Mouse (Mus musculus) neural tube, embryonic 11.5 days (tissue): ENCODE measurements around the gene Pax5. TPM values are rescaled to one million over a fixed set of nuclear protein-coding genes. Genes with fewer than 3 reads are reported as not detected.

Experiments
- ATAC-seq: fragments of 200-750 bp; cut with Nextera tagmentation; 2 replicates; pipeline ENCODE4 v1.8.0; 2017; ENCODE audit warnings: moderate number of reproducible peaks, mild to moderate bottlenecking, moderate TSS enrichment, moderate library complexity; ENCODE audit not compliant: insufficient read depth, low FRiP score, low TSS enrichment
- DNase-seq: peaks from one replicate; pipeline ENCODE4 v3.0.0-alpha.2; 2015; ENCODE audit warnings: low spot score
- H3K27ac ChIP-seq: fragments of 300-500 bp; sonication (generic); 2 replicates; pipeline ENCODE4 v1.5.1; 2014; ENCODE audit warnings: low read depth, mild to moderate bottlenecking, low read length
- H3K27me3 ChIP-seq: fragments of 300-500 bp; sonication (generic); 2 replicates; pipeline ENCODE4 v1.6.1; 2014; ENCODE audit warnings: mild to moderate bottlenecking, low read length, mixed read lengths; ENCODE audit not compliant: control insufficient read depth, insufficient read depth
- H3K36me3 ChIP-seq: fragments of 300-500 bp; sonication (generic); 2 replicates; pipeline ENCODE4 v1.6.1; 2014; ENCODE audit warnings: mild to moderate bottlenecking, low read length, moderate library complexity, mixed read lengths; ENCODE audit not compliant: control insufficient read depth, insufficient read depth
- H3K4me1 ChIP-seq: fragments of 300-500 bp; sonication (generic); 2 replicates; pipeline ENCODE4 v1.6.1; 2014; ENCODE audit warnings: low read length, mixed read lengths; ENCODE audit not compliant: control insufficient read depth, insufficient read depth
- H3K4me2 ChIP-seq: fragments of 300-500 bp; sonication (generic); 2 replicates; pipeline ENCODE4 v1.6.1; 2014; ENCODE audit warnings: low read depth, mild to moderate bottlenecking, moderate library complexity
- H3K4me3 ChIP-seq: fragments of 300-500 bp; sonication (generic); 2 replicates; pipeline ENCODE4 v1.5.1; 2014; ENCODE audit warnings: low read depth, low read length
- H3K9ac ChIP-seq: fragments of 300-500 bp; sonication (generic); 2 replicates; pipeline ENCODE4 v1.6.1; 2014; ENCODE audit warnings: mild to moderate bottlenecking, low read length
- H3K9me3 ChIP-seq: fragments of 300-500 bp; sonication (generic); 2 replicates; pipeline ENCODE4 v1.6.1; 2016; ENCODE audit warnings: low read length; ENCODE audit not compliant: control insufficient read depth
- WGBS: fragments of 180-500 bp; shearing (Covaris S2); extraction: QIAGEN DNeasy Blood & Tissue Kit; methylation state at CpG from one replicate; pipeline ENCODE4 v1.1.7; 2014; 5-methylcytosine and 5-hydroxymethylcytosine counted together
- polyA plus RNA-seq: library from polyadenylated mRNA; unstranded; fragments of >200 nt; fragmentation: Nextera tagmentation; extraction: Ambion mirVana; gene quantifications from 2 replicates; pipeline ENCODE4 v1.2.1, GENCODE M21; 2014

Gene Pax5
- polyA plus RNA-seq, 1 experiment from 2014 or later = 2.4 TPM

GRCm38 (mm10) chr4:44716391-44716790 is 6.1 kb upstream of the Pax5 start:
- Histone ChIP-seq H3K27me3 (peaks cover 64% of the 10 kb centered on the region), H3K4me1 (peaks cover 11% of the 10 kb centered on the region; the same call in 1 of the 2 replicates)
- ATAC-seq = no peak

GRCm38 (mm10) chr4:44715621-44716160 is 5.4 kb upstream of the Pax5 start:
- DNase-seq = no peak
- ATAC-seq = no peak
- H3K27ac ChIP-seq = no peak overlapping the region
- no peak overlapping the region for H3K4me3 ChIP-seq
- H3K4me2 ChIP-seq = no peak overlapping the region
- H3K4me1 ChIP-seq = peaks cover 11% of the 10 kb centered on the region; the same call in 1 of the 2 replicates
- H3K27me3 ChIP-seq = peaks cover 71% of the 10 kb centered on the region
- no peak overlapping the region for H3K9ac ChIP-seq
- H3K36me3 ChIP-seq = no peaks in the 10 kb centered on the region
- WGBS = 6% methylated on average over 3 of the region's 3 CpGs
- H3K9me3 ChIP-seq = no peaks in the 10 kb centered on the region

More at GRCm38 (mm10) chr4:44716391-44716790, 6.1 kb upstream of the Pax5 start:
- 4% methylated on average over 10 of the region's 10 CpGs for WGBS
- Histone ChIP-seq H3K9ac (no peak overlapping the region), H3K36me3 (no peaks in the 10 kb centered on the region), H3K4me2 (no peak overlapping the region), H3K9me3 (no peaks in the 10 kb centered on the region), H3K4me3 (no peak overlapping the region), H3K27ac (no peak overlapping the region)
- no peak for DNase-seq

- H3K4me1 ChIP-seq = peaks cover 11% of the 10 kb centered on the region; the same call in 1 of the 2 replicates
Measured at GRCm38 (mm10) chr4:44714111-44714621, 3.9 kb upstream of the Pax5 start.

GRCm38 (mm10) chr4:44713554-44714051 is 3.3 kb upstream of the Pax5 start:
- Histone ChIP-seq H3K9ac (no peak overlapping the region), H3K4me2 (0 out of 2 replicates have a peak overlapping the region, but pooled peaks have one; percentile 21), H3K9me3 (no peaks in the 10 kb centered on the region), H3K27me3 (peaks cover 91% of the 10 kb centered on the region), H3K4me3 (no peak overlapping the region), H3K27ac (no peak overlapping the region), H3K36me3 (no peaks in the 10 kb centered on the region), H3K4me1 (peaks cover 11% of the 10 kb centered on the region; the same call in 1 of the 2 replicates)
- 1% methylated on average over 19 of the region's 19 CpGs for WGBS
- ATAC-seq (no peak), DNase-seq (no peak)

More at GRCm38 (mm10) chr4:44714111-44714621, 3.9 kb upstream of the Pax5 start:
- DNase-seq = peak; percentile 38
- no peak overlapping the region for H3K27ac ChIP-seq
- ATAC-seq = no peak
- H3K4me3 ChIP-seq = no peak overlapping the region
- H3K4me2 ChIP-seq = no peak overlapping the region
- H3K9me3 ChIP-seq = no peaks in the 10 kb centered on the region
- peaks cover 86% of the 10 kb centered on the region for H3K27me3 ChIP-seq
- H3K36me3 ChIP-seq = no peaks in the 10 kb centered on the region
- WGBS = 0% methylated on average over 27 of the region's 27 CpGs
- H3K9ac ChIP-seq = no peak overlapping the region

- Histone ChIP-seq H3K27ac (no peak overlapping the region), H3K27me3 (peaks cover 93% of the 10 kb centered on the region), H3K4me2 (peak overlapping the region; percentile 21), H3K9ac (no peak overlapping the region), H3K4me1 (peaks cover 11% of the 10 kb centered on the region; the same call in 1 of the 2 replicates), H3K36me3 (no peaks in the 10 kb centered on the region), H3K4me3 (no peak overlapping the region), H3K9me3 (no peaks in the 10 kb centered on the region)
- under 1% methylated on average over 50 of the region's 50 CpGs for whole genome bisulfite sequencing
- ATAC-seq = no peak
- DNase-seq = peak; percentile 58
Measured at GRCm38 (mm10) chr4:44712786-44713553, 2.7 kb upstream of the Pax5 start.

- no peak for ATAC-seq
- Histone ChIP-seq H3K36me3 (no peaks in the 10 kb centered on the region), H3K27ac (no peak overlapping the region), H3K9me3 (no peaks in the 10 kb centered on the region), H3K4me3 (peak overlapping the region; percentile 14; the same call in 1 of the 2 replicates), H3K27me3 (peaks cover 93% of the 10 kb centered on the region), H3K9ac (no peak overlapping the region), H3K4me1 (peaks cover 11% of the 10 kb centered on the region; the same call in 1 of the 2 replicates), H3K4me2 (peak overlapping the region; percentile 25)
- under 1% methylated on average over 25 of the region's 25 CpGs for WGBS
- DNase-seq = peak; percentile 65
Measured at GRCm38 (mm10) chr4:44712051-44712700, 1.9 kb upstream of the Pax5 start.

GRCm38 (mm10) chr4:44711136-44711900 is 1.0 kb upstream of the Pax5 start:
- Histone ChIP-seq H3K9me3 (no peaks in the 10 kb centered on the region), H3K4me1 (peaks cover 11% of the 10 kb centered on the region; the same call in 1 of the 2 replicates), H3K4me2 (no peak overlapping the region), H3K9ac (no peak overlapping the region), H3K27me3 (peaks cover 93% of the 10 kb centered on the region), H3K36me3 (no peaks in the 10 kb centered on the region), H3K27ac (no peak overlapping the region), H3K4me3 (no peak overlapping the region)
- WGBS = 1% methylated on average over 25 of the region's 25 CpGs
- peak; percentile 45 for DNase-seq
- no peak for ATAC-seq

GRCm38 (mm10) chr4:44710701-44711097 is 412 bp upstream of the Pax5 start:
- ATAC-seq (no peak), DNase-seq (peak; percentile 40)
- Histone ChIP-seq H3K4me2 (no peak overlapping the region), H3K27ac (no peak overlapping the region), H3K9me3 (no peaks in the 10 kb centered on the region), H3K9ac (no peak overlapping the region), H3K4me1 (peaks cover 11% of the 10 kb centered on the region; the same call in 1 of the 2 replicates), H3K4me3 (no peak overlapping the region), H3K36me3 (no peaks in the 10 kb centered on the region), H3K27me3 (peaks cover 98% of the 10 kb centered on the region)
- under 1% methylated on average over 30 of the region's 30 CpGs for WGBS
